Mouse (Mus musculus): ENCODE measurements at regions not wholly inside any gene's neighbourhood (a gene's known extent, or its start where the extent isn't known, plus 50 kb on each side); places are given as distances from the start of the nearest gene placed in this dataset.

- Histone ChIP-seq H3K27ac (ENCODE audit: low read depth, low read length) (no peak overlapping the region), H3K36me3 (ENCODE audit: control insufficient read depth, insufficient read depth, low read length) (no peaks in the 10 kb centered on the region), H3K27me3 (replicated peaks; ENCODE audit: control insufficient read depth, insufficient read depth, low read length) (no peaks in the 10 kb centered on the region), H3K4me3 (ENCODE audit: low read depth, low read length) (no peak overlapping the region), H3K4me2 (ENCODE audit: low read length) (no peak overlapping the region), H3K9ac (ENCODE audit: low read length) (no peak overlapping the region), H3K4me1 (ENCODE audit: control insufficient read depth, insufficient read depth, low read length) (peaks cover 2% of the 10 kb centered on the region; the same call in 1 of the 2 replicates), H3K9me3 (replicated peaks; ENCODE audit: control insufficient read depth, low read length) (no peaks in the 10 kb centered on the region)
- no peak for ATAC-seq
- DNase-seq (ENCODE audit: low spot score), result peak; percentile 41
- 56% methylated on average over 20 of the region's 20 CpGs for WGBS
These were observed 56.0 kb upstream of the Slc45a1 start for GRCm38 (mm10) chr4:150707725-150708571.

GRCm38 (mm10) chr4:150706793-150707724 is 55.1 kb upstream of the Slc45a1 start:
- Histone ChIP-seq H3K27ac (ENCODE audit: low read depth, low read length) (no peak overlapping the region), H3K9ac (ENCODE audit: low read length) (no peak overlapping the region), H3K4me2 (ENCODE audit: low read length) (no peak overlapping the region), H3K9me3 (replicated peaks; ENCODE audit: control insufficient read depth, low read length) (no peaks in the 10 kb centered on the region), H3K27me3 (replicated peaks; ENCODE audit: control insufficient read depth, insufficient read depth, low read length) (no peaks in the 10 kb centered on the region), H3K4me1 (ENCODE audit: control insufficient read depth, insufficient read depth, low read length) (peaks cover 2% of the 10 kb centered on the region; the same call in 1 of the 2 replicates), H3K4me3 (ENCODE audit: low read depth, low read length) (no peak overlapping the region), H3K36me3 (ENCODE audit: control insufficient read depth, insufficient read depth, low read length) (no peaks in the 10 kb centered on the region)
- DNase-seq (ENCODE audit: low spot score), result no peak
- no peak for ATAC-seq
- WGBS, result 79% methylated on average over 19 of the region's 19 CpGs

GRCm38 (mm10) chr4:150706291-150706690 is 54.3 kb upstream of the Slc45a1 start:
- H3K27me3 ChIP-seq (replicated peaks; ENCODE audit: control insufficient read depth, insufficient read depth, low read length), result no peaks in the 10 kb centered on the region
- H3K4me1 ChIP-seq (ENCODE audit: control insufficient read depth, insufficient read depth, low read length), result peaks cover 2% of the 10 kb centered on the region; the same call in 1 of the 2 replicates
- H3K4me2 ChIP-seq (ENCODE audit: low read length), result no peak overlapping the region
- WGBS, result 96% methylated on average over 7 of the region's 7 CpGs
- no peak overlapping the region for H3K27ac ChIP-seq (ENCODE audit: low read depth, low read length)
- H3K4me3 ChIP-seq (ENCODE audit: low read depth, low read length), result no peak overlapping the region
- no peaks in the 10 kb centered on the region for H3K36me3 ChIP-seq (ENCODE audit: control insufficient read depth, insufficient read depth, low read length)
- ATAC-seq, result no peak
- no peaks in the 10 kb centered on the region for H3K9me3 ChIP-seq (replicated peaks; ENCODE audit: control insufficient read depth, low read length)
- no peak for DNase-seq (ENCODE audit: low spot score)
- H3K9ac ChIP-seq (ENCODE audit: low read length), result no peak overlapping the region

GRCm38 (mm10) chr4:150703266-150703665 is 51.3 kb upstream of the Slc45a1 start:
- H3K9me3 ChIP-seq (replicated peaks; ENCODE audit: control insufficient read depth, low read length), result no peaks in the 10 kb centered on the region
- no peaks in the 10 kb centered on the region for H3K36me3 ChIP-seq (ENCODE audit: control insufficient read depth, insufficient read depth, low read length)
- no peak overlapping the region for H3K4me3 ChIP-seq (ENCODE audit: low read depth, low read length)
- WGBS, result 91% methylated on average over 5 of the region's 5 CpGs
- H3K27me3 ChIP-seq (replicated peaks; ENCODE audit: control insufficient read depth, insufficient read depth, low read length), result no peaks in the 10 kb centered on the region
- peaks cover 2% of the 10 kb centered on the region; the same call in 1 of the 2 replicates for H3K4me1 ChIP-seq (ENCODE audit: control insufficient read depth, insufficient read depth, low read length)
- H3K9ac ChIP-seq (ENCODE audit: low read length), result no peak overlapping the region
- no peak for DNase-seq (ENCODE audit: low spot score)
- ATAC-seq, result no peak
- H3K4me2 ChIP-seq (ENCODE audit: low read length), result no peak overlapping the region
- H3K27ac ChIP-seq (ENCODE audit: low read depth, low read length), result no peak overlapping the region
